Mouse (Mus musculus) CH12.LX (cell line): Measurements from ENCODE around the gene Ppp1r9b.

Experiments used
- CTCF ChIP-seq, 2 experiments: IDR thresholded peaks in 1 of 2; conservative IDR thresholded peaks in 1 of 2; 2 replicates each; pipeline ENCODE4 v1.5.1; 2011 to 2012; ENCODE audit warnings: low read depth in 2 of 2, low read length in 2 of 2, improper control_type of control experiment in 1 of 2, inconsistent platforms in 1 of 2, mild to moderate bottlenecking in 1 of 2, moderate library complexity in 1 of 2
- NRF1 ChIP-seq: IDR thresholded peaks from 2 replicates; pipeline ENCODE4 v1.6.1; 2014; ENCODE audit warnings: low read depth, mild to moderate bottlenecking, inconsistent platforms, low read length, improper control_type of control experiment, moderate library complexity
- POLR2A ChIP-seq: IDR thresholded peaks from 2 replicates; pipeline ENCODE4 v1.6.1; 2011; ENCODE audit warnings: low read depth, mild to moderate bottlenecking, improper control_type of control experiment, low read length

DNA sequence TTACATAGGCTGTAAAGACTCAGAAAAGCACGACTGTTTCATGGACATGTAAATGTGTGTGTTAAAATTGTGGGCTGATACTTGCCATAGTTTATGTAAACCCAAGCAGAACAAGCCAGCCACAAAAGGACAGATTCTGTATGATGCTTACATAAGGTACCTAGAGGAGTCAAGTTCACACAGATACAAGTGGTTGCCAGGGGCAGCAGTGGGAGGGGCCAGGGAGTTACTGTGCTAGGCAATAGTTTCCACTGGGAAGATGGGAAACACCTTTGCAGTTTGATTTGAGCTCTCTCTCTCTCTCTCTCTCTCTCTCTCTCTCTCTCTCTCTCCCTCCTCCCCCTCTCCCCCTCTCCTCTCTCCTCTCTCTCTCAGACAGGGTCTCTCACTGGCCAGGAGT is 5.7 kb upstream of the Ppp1r9b start:
- no peak for TF ChIP-seq CTCF (conservative IDR thresholded peaks at IDR 0.05 in 1 of 2, IDR thresholded peaks at IDR 0.05 in 1 of 2; ENCODE audit: low read depth in 2 of 2, low read length in 2 of 2)
- no peak for TF ChIP-seq POLR2A
- no peak for TF ChIP-seq NRF1
